Mouse (Mus musculus): ENCODE results near the gene Nsun2. TPM values are rescaled to one million over a fixed set of nuclear protein-coding genes. Genes with fewer than 3 reads are reported as not detected.
"Not testable (repeated sequence)": the region's sequence is repeated elsewhere in the genome, so short reads cannot be mapped to it uniquely, and the experiment has no call there.

Gene Nsun2
- polyA plus RNA-seq, 1 experiment from 2014 or later = 159 TPM

GRCm38 (mm10) chr13:69558098-69558660, 24.6 kb downstream of the Nsun2 start:
- Histone ChIP-seq H3K27me3 (ENCODE audit: control insufficient read depth, insufficient read depth, low read length) (no peaks in the 10 kb centered on the region), H3K27ac (replicated peaks; ENCODE audit: low read depth, low read length) (no peak overlapping the region), H3K9me3 (replicated peaks; ENCODE audit: control insufficient read depth, low read length) (no peaks in the 10 kb centered on the region), H3K4me2 (ENCODE audit: low read depth, low read length) (no peak overlapping the region), H3K36me3 (replicated peaks; ENCODE audit: control insufficient read depth, insufficient read depth, low read depth, low read length) (no peaks in the 10 kb centered on the region), H3K9ac (replicated peaks; ENCODE audit: low read length) (no peak overlapping the region), H3K4me1 (ENCODE audit: control insufficient read depth, insufficient read depth, low read length) (no peaks in the 10 kb centered on the region), H3K4me3 (ENCODE audit: low read depth, low read length) (no peak overlapping the region)
- WGBS = 79% methylated on average over 6 of the region's 6 CpGs
- no peak for DNase-seq (ENCODE audit: low spot score)
- no peak for ATAC-seq (replicated peaks; ENCODE audit: insufficient number of reproducible peaks, low FRiP score, low TSS enrichment, low read depth)

GRCm38 (mm10) chr13:69559291-69559961, 25.9 kb downstream of the Nsun2 start:
- Histone ChIP-seq H3K9me3 (replicated peaks; ENCODE audit: control insufficient read depth, low read length) (no peaks in the 10 kb centered on the region), H3K36me3 (replicated peaks; ENCODE audit: control insufficient read depth, insufficient read depth, low read depth, low read length) (no peaks in the 10 kb centered on the region), H3K27me3 (ENCODE audit: control insufficient read depth, insufficient read depth, low read length) (no peaks in the 10 kb centered on the region), H3K9ac (replicated peaks; ENCODE audit: low read length) (no peak overlapping the region), H3K4me2 (ENCODE audit: low read depth, low read length) (no peak overlapping the region), H3K27ac (replicated peaks; ENCODE audit: low read depth, low read length) (no peak overlapping the region), H3K4me1 (ENCODE audit: control insufficient read depth, insufficient read depth, low read length) (no peaks in the 10 kb centered on the region), H3K4me3 (ENCODE audit: low read depth, low read length) (no peak overlapping the region)
- 58% methylated on average over 13 of the region's 13 CpGs for WGBS
- DNase-seq (ENCODE audit: low spot score) (no peak), ATAC-seq (replicated peaks; ENCODE audit: insufficient number of reproducible peaks, low FRiP score, low TSS enrichment, low read depth) (no peak)

GRCm38 (mm10) chr13:69562004-69562403, 28.5 kb downstream of the Nsun2 start:
- Histone ChIP-seq H3K9me3 (replicated peaks; ENCODE audit: control insufficient read depth, low read length) (no peaks in the 10 kb centered on the region), H3K4me2 (ENCODE audit: low read depth, low read length) (no peak overlapping the region), H3K36me3 (replicated peaks; ENCODE audit: control insufficient read depth, insufficient read depth, low read depth, low read length) (no peaks in the 10 kb centered on the region), H3K27ac (replicated peaks; ENCODE audit: low read depth, low read length) (no peak overlapping the region), H3K4me1 (ENCODE audit: control insufficient read depth, insufficient read depth, low read length) (no peaks in the 10 kb centered on the region), H3K4me3 (ENCODE audit: low read depth, low read length) (no peak overlapping the region), H3K27me3 (ENCODE audit: control insufficient read depth, insufficient read depth, low read length) (no peaks in the 10 kb centered on the region), H3K9ac (replicated peaks; ENCODE audit: low read length) (no peak overlapping the region)
- DNase-seq (ENCODE audit: low spot score) (no peak), ATAC-seq (replicated peaks; ENCODE audit: insufficient number of reproducible peaks, low FRiP score, low TSS enrichment, low read depth) (no peak)
- WGBS = 87% methylated on average over 9 of the region's 9 CpGs

- ATAC-seq (replicated peaks; ENCODE audit: insufficient number of reproducible peaks, low FRiP score, low TSS enrichment, low read depth) (no peak), DNase-seq (ENCODE audit: low spot score) (no peak)
- Histone ChIP-seq H3K4me3 (ENCODE audit: low read depth, low read length) (no peak overlapping the region), H3K4me1 (ENCODE audit: control insufficient read depth, insufficient read depth, low read length) (no peaks in the 10 kb centered on the region), H3K4me2 (ENCODE audit: low read depth, low read length) (no peak overlapping the region), H3K9ac (replicated peaks; ENCODE audit: low read length) (no peak overlapping the region), H3K27ac (replicated peaks; ENCODE audit: low read depth, low read length) (no peak overlapping the region), H3K36me3 (replicated peaks; ENCODE audit: control insufficient read depth, insufficient read depth, low read depth, low read length) (no peaks in the 10 kb centered on the region), H3K27me3 (ENCODE audit: control insufficient read depth, insufficient read depth, low read length) (no peaks in the 10 kb centered on the region), H3K9me3 (replicated peaks; ENCODE audit: control insufficient read depth, low read length) (no peaks in the 10 kb centered on the region)
- 74% methylated on average over 12 of the region's 12 CpGs for WGBS
Measured at GRCm38 (mm10) chr13:69562654-69563574, 29.4 kb downstream of the Nsun2 start.

- 74% methylated on average over 3 of the region's 3 CpGs for WGBS
- Histone ChIP-seq H3K4me1 (ENCODE audit: control insufficient read depth, insufficient read depth, low read length) (no peaks in the 10 kb centered on the region), H3K27ac (replicated peaks; ENCODE audit: low read depth, low read length) (no peak overlapping the region), H3K4me3 (ENCODE audit: low read depth, low read length) (no peak overlapping the region), H3K9me3 (replicated peaks; ENCODE audit: control insufficient read depth, low read length) (no peaks in the 10 kb centered on the region), H3K27me3 (ENCODE audit: control insufficient read depth, insufficient read depth, low read length) (no peaks in the 10 kb centered on the region), H3K4me2 (ENCODE audit: low read depth, low read length) (no peak overlapping the region), H3K9ac (replicated peaks; ENCODE audit: low read length) (no peak overlapping the region), H3K36me3 (replicated peaks; ENCODE audit: control insufficient read depth, insufficient read depth, low read depth, low read length) (no peaks in the 10 kb centered on the region)
- no peak for DNase-seq (ENCODE audit: low spot score)
- ATAC-seq (replicated peaks; ENCODE audit: insufficient number of reproducible peaks, low FRiP score, low TSS enrichment, low read depth) = no peak
Measured at GRCm38 (mm10) chr13:69563905-69564304, 30.4 kb downstream of the Nsun2 start.

- H3K4me3 ChIP-seq (ENCODE audit: low read depth, low read length) = no peak overlapping the region
- no peaks in the 10 kb centered on the region for H3K27me3 ChIP-seq (ENCODE audit: control insufficient read depth, insufficient read depth, low read length)
- no peak overlapping the region for H3K4me2 ChIP-seq (ENCODE audit: low read depth, low read length)
- ATAC-seq (replicated peaks; ENCODE audit: insufficient number of reproducible peaks, low FRiP score, low TSS enrichment, low read depth) (no peak), DNase-seq (ENCODE audit: low spot score) (no peak)
- no peak overlapping the region for H3K27ac ChIP-seq (replicated peaks; ENCODE audit: low read depth, low read length)
- no peaks in the 10 kb centered on the region for H3K36me3 ChIP-seq (replicated peaks; ENCODE audit: control insufficient read depth, insufficient read depth, low read depth, low read length)
- H3K9me3 ChIP-seq (replicated peaks; ENCODE audit: control insufficient read depth, low read length) = no peaks in the 10 kb centered on the region
- H3K4me1 ChIP-seq (ENCODE audit: control insufficient read depth, insufficient read depth, low read length) = no peaks in the 10 kb centered on the region
- no peak overlapping the region for H3K9ac ChIP-seq (replicated peaks; ENCODE audit: low read length)
Measured at GRCm38 (mm10) chr13:69564573-69564972, 31.0 kb downstream of the Nsun2 start.

GRCm38 (mm10) chr13:69565401-69565800, 31.9 kb downstream of the Nsun2 start:
- H3K9me3 ChIP-seq (replicated peaks; ENCODE audit: control insufficient read depth, low read length); H3K4me2 ChIP-seq (ENCODE audit: low read depth, low read length); DNase-seq (ENCODE audit: low spot score); H3K36me3 ChIP-seq (replicated peaks; ENCODE audit: control insufficient read depth, insufficient read depth, low read depth, low read length); H3K4me3 ChIP-seq (ENCODE audit: low read depth, low read length); ATAC-seq (replicated peaks; ENCODE audit: insufficient number of reproducible peaks, low FRiP score, low TSS enrichment, low read depth); H3K9ac ChIP-seq (replicated peaks; ENCODE audit: low read length); H3K27me3 ChIP-seq (ENCODE audit: control insufficient read depth, insufficient read depth, low read length); H3K27ac ChIP-seq (replicated peaks; ENCODE audit: low read depth, low read length); H3K4me1 ChIP-seq (ENCODE audit: control insufficient read depth, insufficient read depth, low read length): not testable (repeated sequence)
- WGBS = 93% methylated on average over 4 of the region's 4 CpGs

GRCm38 (mm10) chr13:69569201-69569600, 35.7 kb downstream of the Nsun2 start:
- no peaks in the 10 kb centered on the region for H3K4me1 ChIP-seq (ENCODE audit: control insufficient read depth, insufficient read depth, low read length)
- no peak for DNase-seq (ENCODE audit: low spot score)
- 84% methylated on average over 9 of the region's 9 CpGs for WGBS

More at GRCm38 (mm10) chr13:69569201-69569600, 35.7 kb downstream of the Nsun2 start:
- Histone ChIP-seq H3K27me3 (ENCODE audit: control insufficient read depth, insufficient read depth, low read length) (no peaks in the 10 kb centered on the region), H3K36me3 (replicated peaks; ENCODE audit: control insufficient read depth, insufficient read depth, low read depth, low read length) (no peaks in the 10 kb centered on the region), H3K27ac (replicated peaks; ENCODE audit: low read depth, low read length) (no peak overlapping the region), H3K9me3 (replicated peaks; ENCODE audit: control insufficient read depth, low read length) (no peaks in the 10 kb centered on the region), H3K4me3 (ENCODE audit: low read depth, low read length) (no peak overlapping the region), H3K4me2 (ENCODE audit: low read depth, low read length) (no peak overlapping the region), H3K9ac (replicated peaks; ENCODE audit: low read length) (no peak overlapping the region)
- ATAC-seq (replicated peaks; ENCODE audit: insufficient number of reproducible peaks, low FRiP score, low TSS enrichment, low read depth) = no peak
